Mouse (Mus musculus) lung, embryonic 14.5 days (tissue): ENCODE data around the gene Dcakd. TPM values are rescaled to one million over a fixed set of nuclear protein-coding genes. Genes with fewer than 3 reads are reported as not detected.
A peak's percentile ranks its signal among the peaks of the same experiment; 100 is the strongest.

ENCODE experiments used
- ATAC-seq: fragments of 200-750 bp; cut with Nextera tagmentation; 2 replicates; pipeline ENCODE4 v1.8.0; 2017; ENCODE audit warnings: mild to moderate bottlenecking, moderate TSS enrichment, moderate library complexity; ENCODE audit not compliant: insufficient read depth
- DNase-seq: peaks from one replicate; pipeline ENCODE4 v3.0.0-alpha.2; 2015
- H3K27ac ChIP-seq: fragments of 300-500 bp; sonication (generic); 2 replicates; pipeline ENCODE4 v1.5.1; 2014; ENCODE audit warnings: low read depth, mild to moderate bottlenecking, moderate library complexity
- H3K27me3 ChIP-seq: fragments of 300-500 bp; sonication (generic); 2 replicates; pipeline ENCODE4 v1.6.1; 2014; ENCODE audit warnings: low read length, control low read depth; ENCODE audit not compliant: insufficient read depth
- H3K36me3 ChIP-seq: fragments of 300-500 bp; sonication (generic); 2 replicates; pipeline ENCODE4 v1.6.1; 2014; ENCODE audit warnings: control low read depth; ENCODE audit not compliant: insufficient read depth
- H3K4me1 ChIP-seq: fragments of 300-500 bp; sonication (generic); 2 replicates; pipeline ENCODE4 v1.6.1; 2014; ENCODE audit warnings: antibody characterized with exemption, control low read depth; ENCODE audit not compliant: insufficient read depth
- H3K4me2 ChIP-seq: fragments of 300-500 bp; sonication (generic); 2 replicates; pipeline ENCODE4 v1.6.1; 2014; ENCODE audit warnings: mild to moderate bottlenecking
- H3K4me3 ChIP-seq: fragments of 300-500 bp; sonication (generic); 2 replicates; pipeline ENCODE4 v1.5.1; 2014; ENCODE audit warnings: low read depth, low read length
- H3K9ac ChIP-seq: fragments of 300-500 bp; sonication (generic); 2 replicates; pipeline ENCODE4 v1.6.1; 2014
- H3K9me3 ChIP-seq: fragments of 300-500 bp; sonication (generic); 2 replicates; pipeline ENCODE4 v1.6.1; 2016; ENCODE audit warnings: low read depth, low read length, control low read depth
- CTCF ChIP-seq: IDR thresholded peaks from 2 replicates; pipeline ENCODE4 v1.5.1; 2016; ENCODE audit warnings: antibody characterized with exemption, low read depth
- WGBS: fragments of 180-500 bp; shearing (Covaris S2); extraction: QIAGEN DNeasy Blood & Tissue Kit; methylation state at CpG from one replicate; pipeline ENCODE4 v1.1.7; 2014; 5-methylcytosine and 5-hydroxymethylcytosine counted together
- polyA plus RNA-seq: library from polyadenylated mRNA; unstranded; fragments of >200 nt; fragmentation: Nextera tagmentation; extraction: Ambion mirVana; gene quantifications from 2 replicates; pipeline ENCODE4 v1.2.1, GENCODE M21; 2014

Gene Dcakd
- polyA plus RNA-seq, 1 experiment from 2014 or later: 225 TPM

GRCm38 (mm10) chr11:103007001-103007340 lies 21.2 kb downstream of the Dcakd start:
- ATAC-seq: no peak
- no peak overlapping the region for H3K4me2 ChIP-seq
- DNase-seq: peak; percentile 42
- TF ChIP-seq CTCF: no peak
- no peak overlapping the region for H3K9ac ChIP-seq
- H3K36me3 ChIP-seq: peaks cover 27% of the 10 kb centered on the region
- 70% methylated on average over 6 of the region's 6 CpGs for WGBS
- H3K9me3 ChIP-seq: no peaks in the 10 kb centered on the region
- H3K27me3 ChIP-seq: no peaks in the 10 kb centered on the region
- H3K4me1 ChIP-seq: peaks cover 16% of the 10 kb centered on the region; the same call in 1 of the 2 replicates
- H3K27ac ChIP-seq: no peak overlapping the region
- H3K4me3 ChIP-seq: no peak overlapping the region

DNA sequence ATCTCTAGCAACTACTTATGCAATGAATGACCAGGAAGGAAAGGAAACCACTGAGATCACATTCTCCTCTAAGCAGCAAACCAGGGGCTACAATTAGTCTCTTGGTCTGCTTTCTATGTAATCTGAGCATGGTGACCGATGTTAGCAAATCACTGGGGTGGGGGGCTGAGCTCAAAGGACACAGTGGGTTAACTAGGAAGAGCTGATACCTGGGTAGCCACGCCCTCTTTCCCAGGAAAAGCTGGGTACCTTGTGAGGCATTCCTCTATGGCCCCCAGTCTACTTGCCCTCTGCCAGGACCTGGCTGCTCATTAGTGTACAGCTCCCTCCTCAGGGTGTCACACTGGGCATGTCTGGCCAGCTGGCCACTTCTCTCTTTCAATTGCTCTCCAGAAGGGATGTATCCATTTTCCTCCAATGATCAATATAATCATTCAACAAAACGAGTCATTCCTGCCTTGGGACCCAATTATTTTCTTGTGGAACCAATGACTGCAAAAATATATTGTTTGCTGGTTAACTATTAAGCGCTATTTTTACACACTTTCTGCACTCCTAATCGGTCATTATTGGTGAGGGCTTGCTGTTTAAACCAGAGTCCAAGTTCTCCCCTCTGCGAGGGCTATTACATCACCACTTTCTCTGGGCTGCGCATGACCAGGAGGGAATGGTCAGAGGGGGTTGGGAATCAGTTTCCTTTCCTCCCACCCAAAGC lies 21.7 kb downstream of the Dcakd start:
- Histone ChIP-seq H3K4me2 (no peak overlapping the region), H3K9ac (no peak overlapping the region), H3K36me3 (peaks cover 27% of the 10 kb centered on the region), H3K9me3 (no peaks in the 10 kb centered on the region), H3K27me3 (no peaks in the 10 kb centered on the region), H3K27ac (no peak overlapping the region), H3K4me3 (no peak overlapping the region), H3K4me1 (peaks cover 16% of the 10 kb centered on the region; the same call in 1 of the 2 replicates)
- DNase-seq: no peak
- no peak for ATAC-seq
- no peak for TF ChIP-seq CTCF
- 87% methylated on average over 7 of the region's 7 CpGs for WGBS

DNA sequence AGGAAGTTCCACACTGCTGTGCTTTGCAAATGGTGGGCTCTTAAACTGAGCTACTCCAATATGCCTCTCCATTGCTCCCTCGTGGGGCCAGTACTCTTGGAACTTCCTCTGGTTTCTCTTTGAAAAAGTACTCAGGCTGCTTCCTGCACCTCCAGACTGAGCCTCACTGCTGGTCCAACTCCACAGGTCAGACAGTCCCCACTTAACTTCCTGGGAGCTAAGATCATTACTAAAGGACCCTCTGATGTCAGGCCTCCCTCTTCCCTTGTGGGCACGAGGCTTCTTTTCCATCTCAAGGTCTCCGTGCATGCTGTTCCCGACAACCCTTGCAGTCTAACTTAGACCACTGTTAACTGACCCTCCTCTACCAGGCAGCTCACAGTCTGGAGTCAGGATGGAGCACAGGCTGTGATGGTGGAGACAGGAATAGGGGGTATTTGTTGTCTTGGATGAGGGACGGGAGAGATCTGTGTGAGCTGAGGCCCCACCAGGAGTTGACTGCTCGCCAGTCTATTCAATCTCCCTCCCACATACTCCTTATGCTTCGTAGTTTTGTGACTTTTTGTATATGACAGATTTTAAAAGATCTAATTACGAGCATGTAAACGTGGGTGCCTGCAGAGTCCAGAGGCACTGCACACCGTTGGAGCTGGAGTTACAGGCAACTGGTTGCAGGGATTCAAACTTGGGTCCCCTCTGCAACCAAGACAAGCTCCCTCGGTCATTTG lies 22.7 kb downstream of the Dcakd start:
- no peaks in the 10 kb centered on the region for H3K9me3 ChIP-seq
- no peaks in the 10 kb centered on the region for H3K27me3 ChIP-seq
- H3K36me3 ChIP-seq: peaks cover 26% of the 10 kb centered on the region; the same call in 1 of the 2 replicates
- H3K9ac ChIP-seq: no peak overlapping the region
- TF ChIP-seq CTCF: no peak
- ATAC-seq (no peak), DNase-seq (no peak)
- peaks cover 12% of the 10 kb centered on the region; the same call in 1 of the 2 replicates for H3K4me1 ChIP-seq
- H3K27ac ChIP-seq: no peak overlapping the region
- H3K4me3 ChIP-seq: no peak overlapping the region
- WGBS: 75% methylated on average over 11 of the region's 11 CpGs
- no peak overlapping the region for H3K4me2 ChIP-seq

DNA sequence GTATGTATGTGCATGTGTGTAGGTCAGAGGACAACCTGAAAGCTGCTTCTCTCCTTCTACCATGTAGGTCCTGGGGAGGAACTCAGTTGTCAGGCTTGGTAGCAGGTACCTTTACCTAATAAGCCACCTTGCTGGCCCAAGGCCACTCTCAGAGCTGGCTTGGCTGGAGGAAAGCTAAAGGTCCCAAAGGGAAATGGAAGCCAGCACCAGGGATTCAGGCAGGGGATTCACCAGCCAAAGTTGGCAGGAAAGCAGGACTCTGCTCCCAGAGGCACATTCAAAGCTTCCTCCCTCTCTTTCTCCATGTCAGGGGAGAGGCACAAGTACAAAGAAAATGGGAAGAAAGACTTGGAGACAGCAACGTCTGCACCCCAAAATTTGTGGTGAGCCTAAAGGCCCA lies 23.3 kb downstream of the Dcakd start:
- H3K36me3 ChIP-seq: peaks cover 29% of the 10 kb centered on the region
- 77% methylated on average over 1 of the region's 1 CpGs for WGBS
- no peak overlapping the region for H3K27ac ChIP-seq
- no peak overlapping the region for H3K9ac ChIP-seq
- H3K4me3 ChIP-seq: no peak overlapping the region
- peaks cover 16% of the 10 kb centered on the region for H3K4me1 ChIP-seq
- DNase-seq (no peak), ATAC-seq (no peak)
- no peaks in the 10 kb centered on the region for H3K9me3 ChIP-seq
- H3K27me3 ChIP-seq: no peaks in the 10 kb centered on the region
- H3K4me2 ChIP-seq: no peak overlapping the region
- no peak for TF ChIP-seq CTCF

GRCm38 (mm10) chr11:103003210-103003609 lies 24.9 kb downstream of the Dcakd start:
- WGBS: 14% methylated on average over 5 of the region's 5 CpGs
- Histone ChIP-seq H3K4me2 (no peak overlapping the region), H3K9ac (peak overlapping the region; percentile 29; the same call in 1 of the 2 replicates), H3K27ac (peak overlapping the region; percentile 75), H3K9me3 (no peaks in the 10 kb centered on the region), H3K36me3 (peaks cover 45% of the 10 kb centered on the region), H3K27me3 (no peaks in the 10 kb centered on the region), H3K4me1 (peaks cover 16% of the 10 kb centered on the region), H3K4me3 (no peak overlapping the region)
- DNase-seq (peak; percentile 87), ATAC-seq (peak; percentile 88)
- no peak for TF ChIP-seq CTCF

GRCm38 (mm10) chr11:103001063-103001462 lies 27.1 kb downstream of the Dcakd start:
- Histone ChIP-seq H3K9ac (no peak overlapping the region), H3K4me3 (no peak overlapping the region), H3K27me3 (no peaks in the 10 kb centered on the region), H3K4me2 (no peak overlapping the region), H3K36me3 (peaks cover 57% of the 10 kb centered on the region), H3K4me1 (peaks cover 11% of the 10 kb centered on the region; the same call in 1 of the 2 replicates), H3K9me3 (no peaks in the 10 kb centered on the region), H3K27ac (no peak overlapping the region)
- WGBS: 71% methylated on average over 5 of the region's 5 CpGs
- ATAC-seq (no peak), DNase-seq (no peak)
- no peak for TF ChIP-seq CTCF

DNA sequence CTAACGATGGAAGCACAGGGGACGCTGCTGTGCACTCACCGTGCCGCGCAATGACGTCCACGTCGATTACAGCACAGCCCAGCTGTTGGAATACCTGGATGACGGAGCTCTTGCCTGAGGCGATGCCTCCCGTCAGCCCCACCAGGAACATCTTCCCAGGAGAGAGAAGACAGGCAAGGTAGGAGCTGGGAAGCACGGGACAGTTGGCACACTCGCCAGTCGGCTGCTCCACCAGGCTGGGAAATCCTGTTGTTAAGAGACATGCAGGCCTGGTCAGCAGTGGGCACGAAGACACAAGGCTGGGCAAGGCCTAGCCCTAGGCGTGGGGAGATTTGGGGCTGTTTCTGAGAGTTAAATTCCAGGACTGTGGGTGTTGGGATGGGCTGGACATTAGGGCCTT lies 28.0 kb downstream of the Dcakd start:
- H3K9ac ChIP-seq: no peak overlapping the region
- 86% methylated on average over 16 of the region's 16 CpGs for WGBS
- TF ChIP-seq CTCF: no peak

More for the DNA sequence above, 28.0 kb downstream of the Dcakd start:
- Histone ChIP-seq H3K36me3 (peaks cover 62% of the 10 kb centered on the region), H3K27ac (no peak overlapping the region; the same call in 1 of the 2 replicates), H3K9me3 (no peaks in the 10 kb centered on the region), H3K27me3 (no peaks in the 10 kb centered on the region), H3K4me2 (no peak overlapping the region), H3K4me1 (peaks cover 11% of the 10 kb centered on the region; the same call in 1 of the 2 replicates), H3K4me3 (no peak overlapping the region)
- no peak for ATAC-seq
- DNase-seq: no peak
